Mouse (Mus musculus) midbrain, embryonic 15.5 days (tissue): ENCODE data around the gene Zfp119b. TPM values are rescaled to one million over a fixed set of nuclear protein-coding genes. Genes with fewer than 3 reads are reported as not detected.
A peak's percentile ranks its signal among the peaks of the same experiment; 100 is the strongest.

ENCODE experiments used
- ATAC-seq: fragments of 200-750 bp; cut with Nextera tagmentation; replicated peaks from 2 replicates; pipeline ENCODE4 v1.8.0; 2017; ENCODE audit warnings: moderate TSS enrichment
- H3K27ac ChIP-seq: fragments of 300-500 bp; sonication (generic); 2 replicates; pipeline ENCODE4 v1.5.1; 2015; ENCODE audit warnings: mild to moderate bottlenecking, inconsistent platforms
- H3K27me3 ChIP-seq: fragments of 300-500 bp; sonication (generic); replicated peaks from 2 replicates; pipeline ENCODE4 v1.6.1; 2015; ENCODE audit warnings: inconsistent platforms
- H3K36me3 ChIP-seq: fragments of 300-500 bp; sonication (generic); replicated peaks from 2 replicates; pipeline ENCODE4 v1.6.1; 2015; ENCODE audit warnings: inconsistent platforms
- H3K4me1 ChIP-seq: fragments of 300-500 bp; sonication (generic); 2 replicates; pipeline ENCODE4 v1.6.1; 2015; ENCODE audit warnings: inconsistent platforms
- H3K4me2 ChIP-seq: fragments of 300-500 bp; sonication (generic); 2 replicates; pipeline ENCODE4 v1.6.1; 2015; ENCODE audit warnings: inconsistent platforms, mild to moderate bottlenecking, moderate library complexity
- H3K4me3 ChIP-seq: fragments of 300-500 bp; sonication (generic); 2 replicates; pipeline ENCODE4 v1.5.1; 2015; ENCODE audit warnings: mild to moderate bottlenecking, inconsistent platforms
- H3K9ac ChIP-seq: fragments of 300-500 bp; sonication (generic); 2 replicates; pipeline ENCODE4 v1.6.1; 2015; ENCODE audit warnings: mild to moderate bottlenecking, inconsistent platforms
- H3K9me3 ChIP-seq: fragments of 300-500 bp; sonication (generic); 2 replicates; pipeline ENCODE4 v1.6.1; 2016; ENCODE audit warnings: inconsistent platforms
- WGBS: fragments of 180-500 bp; shearing (Covaris S2); methylation state at CpG from one replicate; pipeline ENCODE4 v1.1.7; 2015; ENCODE audit warnings: mixed read lengths; 5-methylcytosine and 5-hydroxymethylcytosine counted together
- polyA plus RNA-seq: library from polyadenylated mRNA; unstranded; fragments of >200 nt; fragmentation: Nextera tagmentation; extraction: Ambion mirVana; gene quantifications from 2 replicates; pipeline ENCODE4 v1.2.1, GENCODE M21; 2015

Zfp119b gene
- polyA plus RNA-seq, 1 experiment from 2014 or later, result 10.2 TPM

DNA sequence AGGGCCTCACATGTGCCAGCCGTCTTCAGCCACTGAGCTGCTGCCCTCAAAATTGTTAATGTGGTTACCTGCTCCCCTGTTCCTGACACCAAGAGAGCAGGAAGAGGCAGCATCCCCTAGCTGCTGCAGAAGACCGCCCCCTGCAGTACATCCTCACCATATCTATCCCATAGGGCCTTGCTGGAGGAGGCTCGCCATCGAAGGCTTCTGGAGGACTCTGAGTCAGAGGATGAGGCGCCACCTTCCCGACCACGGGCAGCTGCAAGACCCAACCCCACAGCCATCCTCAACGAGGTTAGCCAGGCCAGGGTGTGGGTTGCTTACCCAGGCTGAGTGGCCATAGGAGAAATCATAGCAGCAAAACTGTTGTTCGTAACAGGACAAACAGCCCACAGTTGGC, 15.7 kb upstream of the Zfp119b start:
- Histone ChIP-seq H3K9me3 (no peaks in the 10 kb centered on the region), H3K27me3 (no peaks in the 10 kb centered on the region), H3K27ac (no peak overlapping the region), H3K36me3 (no peaks in the 10 kb centered on the region; the same call in 1 of the 2 replicates), H3K9ac (no peak overlapping the region), H3K4me2 (no peak overlapping the region), H3K4me1 (peaks cover 28% of the 10 kb centered on the region), H3K4me3 (no peak overlapping the region)
- ATAC-seq, result no peak
- 86% methylated on average over 9 of the region's 9 CpGs for WGBS

DNA sequence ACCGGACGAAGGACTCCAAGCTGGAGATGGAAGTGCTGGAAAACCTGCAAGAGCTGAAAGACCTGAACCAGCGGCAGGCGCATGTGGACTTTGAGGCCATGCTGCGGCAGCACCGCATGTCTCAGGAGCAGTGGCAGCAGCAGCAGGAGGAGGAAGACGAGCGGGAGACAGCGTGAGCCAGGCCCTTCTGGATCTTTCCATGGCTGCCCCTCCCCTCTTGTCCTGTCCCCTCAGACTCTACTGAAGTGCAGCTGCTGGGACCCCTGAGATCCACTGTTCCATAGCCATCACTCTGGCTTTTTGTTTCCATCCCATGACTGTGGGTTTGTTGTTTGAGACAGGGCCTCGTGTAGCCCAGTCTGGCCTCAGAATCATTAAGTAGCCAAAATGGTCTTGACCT, 15.2 kb upstream of the Zfp119b start:
- Histone ChIP-seq H3K36me3 (no peaks in the 10 kb centered on the region; the same call in 1 of the 2 replicates), H3K4me1 (peaks cover 28% of the 10 kb centered on the region), H3K9me3 (no peaks in the 10 kb centered on the region), H3K27me3 (no peaks in the 10 kb centered on the region), H3K9ac (no peak overlapping the region), H3K4me2 (no peak overlapping the region), H3K4me3 (no peak overlapping the region), H3K27ac (no peak overlapping the region)
- 94% methylated on average over 10 of the region's 10 CpGs for WGBS
- ATAC-seq, result no peak

DNA sequence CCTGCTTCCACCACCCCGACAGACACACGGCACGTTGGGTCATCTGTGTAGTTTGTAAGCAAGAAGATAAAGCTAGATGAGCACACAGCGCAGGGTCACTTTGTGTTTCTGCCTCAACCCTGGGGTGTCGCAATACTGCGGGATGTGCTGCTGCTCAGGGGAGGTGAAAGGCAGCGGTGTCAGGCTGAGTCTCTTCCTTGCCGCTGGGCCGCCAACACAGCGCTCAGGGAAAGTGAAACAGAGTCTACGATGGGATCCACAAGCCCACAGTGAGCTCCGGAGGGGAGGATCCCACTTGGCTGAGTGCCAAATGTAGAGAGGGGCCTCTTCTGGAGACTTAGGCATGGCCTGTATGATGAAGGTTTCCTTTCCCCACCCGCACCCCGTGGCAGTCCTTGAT, 13.9 kb upstream of the Zfp119b start:
- H3K4me1 ChIP-seq, result peaks cover 22% of the 10 kb centered on the region
- H3K9me3 ChIP-seq, result no peaks in the 10 kb centered on the region
- H3K9ac ChIP-seq, result no peak overlapping the region
- no peaks in the 10 kb centered on the region for H3K27me3 ChIP-seq
- no peak for ATAC-seq
- WGBS, result 84% methylated on average over 14 of the region's 14 CpGs
- no peak overlapping the region for H3K4me2 ChIP-seq
- H3K36me3 ChIP-seq, result no peaks in the 10 kb centered on the region; the same call in 1 of the 2 replicates
- H3K27ac ChIP-seq, result no peak overlapping the region
- no peak overlapping the region for H3K4me3 ChIP-seq

DNA sequence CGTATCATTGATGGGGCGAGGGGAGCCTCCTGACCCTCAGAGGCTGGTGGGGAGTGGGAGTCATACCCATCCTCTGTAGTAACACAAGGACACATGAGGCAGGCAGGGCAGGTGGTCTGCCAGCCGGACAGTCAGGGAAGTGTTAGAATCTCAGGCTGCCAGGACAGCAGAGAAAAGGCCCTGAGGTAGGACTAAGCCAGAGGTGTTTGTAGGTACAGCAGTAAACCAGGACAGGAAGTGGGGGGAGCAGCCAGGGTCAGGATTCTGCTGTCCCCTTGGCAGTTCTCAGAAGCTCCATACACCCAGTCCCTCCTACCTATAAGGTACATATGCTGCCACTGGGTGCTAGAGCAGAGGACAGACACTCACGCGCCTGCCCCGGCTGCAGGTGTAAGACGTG, 12.3 kb upstream of the Zfp119b start:
- H3K36me3 ChIP-seq, result no peaks in the 10 kb centered on the region; the same call in 1 of the 2 replicates
- no peak overlapping the region for H3K4me3 ChIP-seq
- ATAC-seq, result no peak
- no peaks in the 10 kb centered on the region for H3K27me3 ChIP-seq
- WGBS, result 95% methylated on average over 7 of the region's 7 CpGs
- H3K27ac ChIP-seq, result no peak overlapping the region
- peaks cover 29% of the 10 kb centered on the region for H3K4me1 ChIP-seq
- H3K4me2 ChIP-seq, result no peak overlapping the region
- no peak overlapping the region for H3K9ac ChIP-seq
- no peaks in the 10 kb centered on the region for H3K9me3 ChIP-seq

DNA sequence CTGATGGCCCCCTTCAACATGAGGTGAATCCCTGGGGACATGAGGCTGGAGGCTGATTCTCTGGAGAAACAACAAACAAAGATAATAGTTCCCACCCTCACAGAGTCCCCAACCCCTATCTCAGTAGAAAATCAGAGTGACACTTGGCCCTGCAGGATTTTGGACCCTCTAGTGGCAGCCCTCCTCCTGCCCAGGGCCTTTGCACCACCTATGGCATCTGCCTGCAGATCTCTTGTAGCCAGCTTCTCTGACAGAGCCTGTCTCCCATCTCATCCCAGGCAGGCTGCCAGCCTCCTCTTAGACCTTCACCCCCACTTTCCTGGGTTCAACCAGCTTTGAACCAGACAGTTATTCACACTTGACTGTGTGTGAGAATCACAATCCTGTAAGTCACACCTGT, 11.5 kb upstream of the Zfp119b start:
- no peak overlapping the region for H3K4me2 ChIP-seq
- ATAC-seq, result no peak
- no peak overlapping the region for H3K27ac ChIP-seq
- H3K9ac ChIP-seq, result no peak overlapping the region
- peaks cover 32% of the 10 kb centered on the region for H3K4me1 ChIP-seq
- H3K36me3 ChIP-seq, result no peaks in the 10 kb centered on the region; the same call in 1 of the 2 replicates
- H3K9me3 ChIP-seq, result no peaks in the 10 kb centered on the region
- no peaks in the 10 kb centered on the region for H3K27me3 ChIP-seq
- H3K4me3 ChIP-seq, result no peak overlapping the region

DNA sequence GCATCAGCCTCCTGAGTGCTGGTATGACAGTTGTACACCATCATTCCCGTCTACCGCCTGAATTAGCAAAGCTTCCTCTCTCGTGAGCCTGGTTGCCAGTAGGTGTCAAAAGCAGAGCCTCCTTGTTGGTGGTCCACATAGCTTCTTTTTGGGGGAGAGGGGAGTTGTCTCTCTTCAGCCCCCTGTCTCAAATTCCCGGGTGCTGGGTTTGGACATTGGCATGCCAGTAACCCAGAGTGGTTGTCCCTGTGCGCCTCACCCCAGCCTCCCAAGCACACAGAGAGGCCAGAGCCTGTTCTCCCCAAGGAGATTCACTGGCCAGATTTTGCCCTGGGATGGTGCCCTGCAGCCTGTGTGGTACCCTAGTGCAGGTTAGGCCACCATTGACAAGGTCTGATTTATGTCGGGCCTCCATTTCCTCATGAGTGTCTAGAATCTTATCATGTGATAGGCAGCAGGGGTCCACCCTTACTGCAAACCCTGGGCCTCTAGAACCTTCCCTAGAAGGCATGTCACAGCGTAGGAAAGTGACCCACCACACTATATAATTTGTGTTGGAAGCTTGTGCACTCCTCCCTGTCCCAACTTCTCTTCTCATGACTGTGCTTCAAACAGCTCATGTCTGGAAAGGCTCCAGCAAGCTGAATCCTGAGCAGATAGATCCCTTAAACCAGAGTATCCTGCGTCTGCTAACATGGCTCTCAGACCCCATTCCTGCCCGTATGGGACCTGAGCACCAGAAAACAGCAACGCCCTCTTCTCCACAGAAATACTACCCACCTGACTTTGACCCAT, 10.8 kb upstream of the Zfp119b start:
- H3K27ac ChIP-seq, result peak overlapping the region; percentile 94
- no peak for ATAC-seq
- peak overlapping the region; percentile 43; the same call in 1 of the 2 replicates for H3K9ac ChIP-seq
- H3K9me3 ChIP-seq, result no peaks in the 10 kb centered on the region
- H3K27me3 ChIP-seq, result no peaks in the 10 kb centered on the region
- WGBS, result 76% methylated on average over 10 of the region's 10 CpGs
- no peaks in the 10 kb centered on the region; the same call in 1 of the 2 replicates for H3K36me3 ChIP-seq
- peak overlapping the region; percentile 69 for H3K4me2 ChIP-seq
- H3K4me3 ChIP-seq, result peak overlapping the region; percentile 55
- peaks cover 37% of the 10 kb centered on the region for H3K4me1 ChIP-seq

DNA sequence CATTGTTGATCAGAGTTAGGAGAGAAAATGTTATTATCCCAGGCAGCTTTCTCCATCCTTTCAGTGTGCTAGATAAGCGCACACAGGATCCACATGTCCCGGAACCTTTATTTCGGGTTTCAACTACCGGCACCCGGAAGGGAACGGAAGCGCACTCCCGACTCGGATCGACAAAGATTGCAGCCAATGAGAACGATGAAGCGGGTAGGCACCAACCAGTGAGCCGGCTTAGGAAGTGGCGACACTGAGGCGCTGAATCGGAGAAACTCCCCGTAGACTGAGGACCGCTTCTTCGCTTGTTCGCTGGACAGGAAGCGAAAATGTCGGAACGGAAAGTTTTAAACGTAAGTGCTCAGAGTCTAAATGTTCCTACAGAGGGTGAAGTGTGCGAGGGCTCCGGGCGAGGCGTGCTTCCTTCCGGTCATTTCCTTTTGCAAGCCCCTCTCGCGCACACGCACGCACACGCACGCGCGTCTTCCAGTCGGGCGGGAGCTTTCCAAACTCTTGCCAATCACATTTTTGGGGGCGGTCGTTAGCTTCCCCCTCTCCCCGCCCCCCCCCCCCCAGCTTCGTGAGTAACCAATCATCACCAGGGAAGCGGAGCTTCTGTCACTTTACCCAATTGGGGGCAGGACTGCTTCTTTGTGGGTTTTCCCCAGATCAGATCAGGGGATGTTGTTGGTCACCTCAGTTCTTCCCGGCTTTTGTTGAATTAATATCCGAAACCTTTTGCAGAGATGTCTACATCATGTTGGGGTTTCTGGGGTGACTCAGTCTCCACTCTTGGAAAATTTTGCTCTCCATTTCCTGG, 9.8 kb upstream of the Zfp119b start, which contains the start of gene Yju2:
TSS of gene Yju2 (plus strand) at position 182 of the 811 bp plus-strand sequence.
- Histone ChIP-seq H3K4me1 (peaks cover 37% of the 10 kb centered on the region), H3K9ac (peak within 1 kb of the TSS; percentile 43), H3K9me3 (no peaks in the 10 kb centered on the region), H3K27me3 (peaks cover 2% of the 10 kb centered on the region; the same call in 1 of the 2 replicates), H3K4me2 (peak within 1 kb of the TSS; percentile 69), H3K27ac (peak within 1 kb of the TSS; percentile 94), H3K36me3 (no peaks in the 10 kb centered on the region; the same call in 1 of the 2 replicates), H3K4me3 (peak within 1 kb of the TSS; percentile 55)
- peak; percentile 91 for ATAC-seq
- WGBS, result under 1% methylated on average over 46 of the region's 46 CpGs

DNA sequence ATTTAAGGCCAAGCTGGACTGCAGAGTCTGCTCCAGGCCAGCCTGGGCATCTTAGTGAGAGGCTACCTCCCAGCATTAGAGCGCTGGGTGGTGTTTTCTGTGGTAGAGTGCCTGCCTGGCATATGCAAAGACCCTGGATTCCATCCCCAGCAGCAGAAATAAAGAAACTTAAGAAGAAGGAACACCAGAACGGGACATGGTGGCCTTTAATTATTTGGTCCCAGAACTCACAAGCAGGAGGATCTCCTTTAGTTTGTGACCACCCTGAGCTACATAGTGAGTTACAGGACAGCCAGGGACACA, 9.2 kb upstream of the Zfp119b start:
- peaks cover 4% of the 10 kb centered on the region; the same call in 1 of the 2 replicates for H3K27me3 ChIP-seq
- WGBS, result 30% methylated on average over 2 of the region's 2 CpGs
- H3K4me3 ChIP-seq, result peak overlapping the region; percentile 55
- H3K4me2 ChIP-seq, result peak overlapping the region; percentile 69
- ATAC-seq, result no peak
- H3K27ac ChIP-seq, result peak overlapping the region; percentile 94
- peaks cover 37% of the 10 kb centered on the region for H3K4me1 ChIP-seq
- H3K9me3 ChIP-seq, result no peaks in the 10 kb centered on the region
- no peaks in the 10 kb centered on the region; the same call in 1 of the 2 replicates for H3K36me3 ChIP-seq
- peak overlapping the region; percentile 42 for H3K9ac ChIP-seq

DNA sequence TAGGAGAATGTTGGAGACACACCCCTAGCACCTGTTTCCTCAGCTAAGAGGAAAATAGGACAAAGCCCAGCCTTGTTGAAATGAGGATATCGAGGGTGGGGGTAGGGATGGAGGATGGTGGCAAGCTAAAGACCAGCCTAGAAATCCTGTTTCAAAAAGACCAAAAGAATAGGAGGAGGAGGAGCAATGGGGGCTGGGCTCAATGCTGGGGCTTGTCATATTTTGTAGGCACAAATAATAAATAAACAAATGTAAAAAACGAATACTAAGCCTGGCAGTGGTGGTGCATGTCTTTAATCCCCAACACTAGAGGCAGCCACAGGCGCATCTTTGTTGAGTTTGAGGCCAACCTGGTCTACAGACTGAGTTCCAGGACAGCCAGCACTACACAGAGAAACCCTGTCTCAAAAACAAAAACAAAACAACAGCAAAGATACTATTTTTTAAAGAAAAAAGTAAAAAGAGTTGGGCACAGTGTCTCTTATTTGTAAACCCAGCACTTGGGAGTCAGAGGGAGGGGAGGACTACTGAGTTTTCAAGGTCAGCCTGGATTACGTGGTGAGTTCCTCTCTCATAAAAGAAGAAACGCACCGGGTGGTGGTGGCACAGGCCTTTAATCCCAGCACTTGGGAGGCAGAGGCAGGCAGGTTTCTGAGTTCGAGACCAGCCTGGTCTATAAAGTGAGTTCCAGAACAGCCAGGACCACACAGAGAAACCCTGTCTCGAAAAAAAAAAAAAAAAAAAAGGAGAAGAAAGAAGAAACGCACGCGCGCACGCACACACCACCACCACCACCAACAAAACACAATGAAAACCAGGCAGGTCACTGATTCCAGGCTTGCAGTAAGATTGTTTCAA, 8.7 kb upstream of the Zfp119b start:
- H3K36me3 ChIP-seq, result no peaks in the 10 kb centered on the region; the same call in 1 of the 2 replicates
- H3K27me3 ChIP-seq, result peaks cover 4% of the 10 kb centered on the region; the same call in 1 of the 2 replicates
- no peaks in the 10 kb centered on the region for H3K9me3 ChIP-seq
- peak overlapping the region; percentile 94 for H3K27ac ChIP-seq
- WGBS, result 77% methylated on average over 13 of the region's 13 CpGs
- peak overlapping the region; percentile 42; the same call in 1 of the 2 replicates for H3K9ac ChIP-seq
- H3K4me1 ChIP-seq, result peaks cover 37% of the 10 kb centered on the region
- peak overlapping the region; percentile 74 for H3K4me2 ChIP-seq
- no peak for ATAC-seq
- H3K4me3 ChIP-seq, result peak overlapping the region; percentile 55

DNA sequence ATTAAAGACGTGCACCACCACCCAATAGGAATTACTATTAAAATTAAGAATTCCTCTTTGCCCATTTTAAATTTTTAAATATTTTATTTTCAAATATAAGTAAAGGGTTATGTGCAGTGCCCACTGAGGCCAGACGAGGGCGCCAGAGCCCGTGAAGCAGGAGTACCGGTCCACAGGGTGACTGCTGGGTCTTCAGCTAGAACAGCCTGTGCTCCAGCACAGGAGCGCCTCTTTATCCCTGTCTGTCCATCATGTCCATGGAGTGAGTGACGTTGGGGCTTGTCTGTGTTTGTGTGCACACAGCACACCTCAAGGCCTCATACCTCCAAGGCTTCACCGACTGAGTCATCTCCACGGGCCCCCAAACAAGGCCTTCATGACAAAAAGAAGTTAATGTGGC, 7.9 kb upstream of the Zfp119b start:
- H3K4me2 ChIP-seq, result peak overlapping the region; percentile 74
- WGBS, result 12% methylated on average over 9 of the region's 9 CpGs
- H3K9ac ChIP-seq, result no peak overlapping the region
- peaks cover 37% of the 10 kb centered on the region for H3K4me1 ChIP-seq
- peaks cover 4% of the 10 kb centered on the region; the same call in 1 of the 2 replicates for H3K27me3 ChIP-seq
- H3K4me3 ChIP-seq, result peak overlapping the region; percentile 61; the same call in 1 of the 2 replicates
- ATAC-seq, result 0 out of 2 replicates have a peak, but pooled peaks have one; percentile 25
- H3K36me3 ChIP-seq, result no peaks in the 10 kb centered on the region; the same call in 1 of the 2 replicates
- H3K27ac ChIP-seq, result peak overlapping the region; percentile 50; the same call in 1 of the 2 replicates
- H3K9me3 ChIP-seq, result no peaks in the 10 kb centered on the region

DNA sequence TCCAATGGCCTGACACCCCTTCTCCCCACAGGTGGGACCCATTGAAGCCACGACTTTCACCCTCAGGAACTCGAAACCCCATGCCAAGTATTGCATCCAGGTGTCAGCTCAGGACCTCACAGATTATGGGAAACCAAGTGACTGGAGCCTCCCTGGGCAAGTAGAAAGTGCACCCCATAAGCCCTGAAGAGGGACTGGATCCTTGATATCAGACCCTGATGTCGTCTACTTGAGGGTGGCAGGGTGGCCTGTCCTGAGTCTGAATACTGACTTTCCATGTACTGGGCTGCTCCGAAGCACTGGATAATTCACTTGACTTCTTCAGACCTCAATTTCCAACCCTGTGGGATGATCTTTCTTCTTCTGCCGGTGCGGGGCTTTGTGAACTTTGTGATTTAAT, 7.3 kb upstream of the Zfp119b start:
- H3K27ac ChIP-seq, result peak overlapping the region; percentile 74
- peaks cover 4% of the 10 kb centered on the region; the same call in 1 of the 2 replicates for H3K27me3 ChIP-seq
- H3K9ac ChIP-seq, result peak overlapping the region; percentile 47
- H3K4me2 ChIP-seq, result peak overlapping the region; percentile 74
- H3K9me3 ChIP-seq, result no peaks in the 10 kb centered on the region
- H3K4me3 ChIP-seq, result peak overlapping the region; percentile 61
- peaks cover 37% of the 10 kb centered on the region for H3K4me1 ChIP-seq
- peak; percentile 5; the same call in 1 of the 2 replicates for ATAC-seq
- H3K36me3 ChIP-seq, result no peaks in the 10 kb centered on the region
- WGBS, result 33% methylated on average over 6 of the region's 6 CpGs
